Mouse (Mus musculus): ENCODE results near the gene Zfp580. TPM values are rescaled to one million over a fixed set of nuclear protein-coding genes. Genes with fewer than 3 reads are reported as not detected.
A peak's percentile ranks its signal among the peaks of the same experiment; 100 is the strongest.
"Not testable (repeated sequence)": the region's sequence is repeated elsewhere in the genome, so short reads cannot be mapped to it uniquely, and the experiment has no call there.

Zfp580 gene
- polyA plus RNA-seq, 1 experiment from 2014 or later, result 32.9 TPM

- H3K27ac ChIP-seq (replicated peaks; ENCODE audit: low read depth, low read length), result no peak overlapping the region
- H3K9me3 ChIP-seq (ENCODE audit: control insufficient read depth, low read length), result no peaks in the 10 kb centered on the region
- peaks cover 6% of the 10 kb centered on the region; the same call in 1 of the 2 replicates for H3K4me1 ChIP-seq (ENCODE audit: control insufficient read depth, insufficient read depth, low read length)
- H3K4me2 ChIP-seq (ENCODE audit: low read depth, severe bottlenecking), result no peak overlapping the region
- 97% methylated on average over 2 of the region's 2 CpGs for WGBS
- no peaks in the 10 kb centered on the region for H3K27me3 ChIP-seq (ENCODE audit: control insufficient read depth, insufficient read depth, low read length)
- peaks cover 6% of the 10 kb centered on the region; the same call in 1 of the 2 replicates for H3K36me3 ChIP-seq (ENCODE audit: control insufficient read depth, insufficient read depth, low read length)
- no peak for DNase-seq (ENCODE audit: low spot score)
- H3K4me3 ChIP-seq (ENCODE audit: low read depth, low read length), result no peak overlapping the region
- H3K9ac ChIP-seq (ENCODE audit: low read length), result no peak overlapping the region
- ATAC-seq (ENCODE audit: insufficient number of reproducible peaks, low FRiP score, low TSS enrichment, low read depth), result no peak
Measured at GRCm38 (mm10) chr7:5016920-5017319, 34.4 kb upstream of the Zfp580 start.

GRCm38 (mm10) chr7:5017352-5017751 is 34.0 kb upstream of the Zfp580 start:
- Histone ChIP-seq H3K4me2 (ENCODE audit: low read depth, severe bottlenecking) (no peak overlapping the region), H3K9me3 (ENCODE audit: control insufficient read depth, low read length) (no peaks in the 10 kb centered on the region), H3K9ac (ENCODE audit: low read length) (no peak overlapping the region), H3K27me3 (ENCODE audit: control insufficient read depth, insufficient read depth, low read length) (no peaks in the 10 kb centered on the region), H3K27ac (replicated peaks; ENCODE audit: low read depth, low read length) (no peak overlapping the region), H3K4me3 (ENCODE audit: low read depth, low read length) (no peak overlapping the region), H3K4me1 (ENCODE audit: control insufficient read depth, insufficient read depth, low read length) (peaks cover 6% of the 10 kb centered on the region; the same call in 1 of the 2 replicates), H3K36me3 (ENCODE audit: control insufficient read depth, insufficient read depth, low read length) (peaks cover 3% of the 10 kb centered on the region; the same call in 1 of the 2 replicates)
- no peak for ATAC-seq (ENCODE audit: insufficient number of reproducible peaks, low FRiP score, low TSS enrichment, low read depth)
- no peak for DNase-seq (ENCODE audit: low spot score)
- 88% methylated on average over 16 of the region's 16 CpGs for WGBS

- no peaks in the 10 kb centered on the region for H3K9me3 ChIP-seq (ENCODE audit: control insufficient read depth, low read length)
- ATAC-seq (ENCODE audit: insufficient number of reproducible peaks, low FRiP score, low TSS enrichment, low read depth) (no peak), DNase-seq (ENCODE audit: low spot score) (no peak)
- no peak overlapping the region for H3K4me2 ChIP-seq (ENCODE audit: low read depth, severe bottlenecking)
- H3K27ac ChIP-seq (replicated peaks; ENCODE audit: low read depth, low read length), result no peak overlapping the region
- H3K27me3 ChIP-seq (ENCODE audit: control insufficient read depth, insufficient read depth, low read length), result no peaks in the 10 kb centered on the region
- H3K4me1 ChIP-seq (ENCODE audit: control insufficient read depth, insufficient read depth, low read length), result peaks cover 6% of the 10 kb centered on the region; the same call in 1 of the 2 replicates
- H3K36me3 ChIP-seq (ENCODE audit: control insufficient read depth, insufficient read depth, low read length), result no peaks in the 10 kb centered on the region; the same call in 1 of the 2 replicates
- H3K9ac ChIP-seq (ENCODE audit: low read length), result no peak overlapping the region
- no peak overlapping the region for H3K4me3 ChIP-seq (ENCODE audit: low read depth, low read length)
- WGBS, result 98% methylated on average over 21 of the region's 21 CpGs
Measured at GRCm38 (mm10) chr7:5017931-5018330, 33.4 kb upstream of the Zfp580 start.

- peak overlapping the region; percentile 92 for H3K27ac ChIP-seq (replicated peaks; ENCODE audit: low read depth, low read length)
- peak overlapping the region; percentile 84 for H3K4me3 ChIP-seq (ENCODE audit: low read depth, low read length)
- H3K4me2 ChIP-seq (ENCODE audit: low read depth, severe bottlenecking), result peak overlapping the region; percentile 82
- not testable (repeated sequence) for H3K4me1 ChIP-seq (ENCODE audit: control insufficient read depth, insufficient read depth, low read length); H3K9me3 ChIP-seq (ENCODE audit: control insufficient read depth, low read length); ATAC-seq (ENCODE audit: insufficient number of reproducible peaks, low FRiP score, low TSS enrichment, low read depth); DNase-seq (ENCODE audit: low spot score); H3K27me3 ChIP-seq (ENCODE audit: control insufficient read depth, insufficient read depth, low read length); H3K36me3 ChIP-seq (ENCODE audit: control insufficient read depth, insufficient read depth, low read length)
- peak overlapping the region; percentile 5; the same call in 1 of the 2 replicates for H3K9ac ChIP-seq (ENCODE audit: low read length)
- WGBS, result 35% methylated on average over 8 of the region's 8 CpGs
Measured at GRCm38 (mm10) chr7:5019576-5019975, 31.8 kb upstream of the Zfp580 start.

GRCm38 (mm10) chr7:5020000-5020681 is 31.2 kb upstream of the Zfp580 start, which contains the start of the genes Zfp865 and Ccdc106:
Zfp865 (plus strand) TSS chr7:5020376.
Ccdc106 (plus strand) TSS chr7:5020553.
- H3K4me3 ChIP-seq (ENCODE audit: low read depth, low read length), result peak within 1 kb of the TSS; percentile 84
- WGBS, result under 1% methylated on average over 46 of the region's 49 CpGs
- peaks cover 3% of the 10 kb centered on the region; the same call in 1 of the 2 replicates for H3K36me3 ChIP-seq (ENCODE audit: control insufficient read depth, insufficient read depth, low read length)
- no peaks in the 10 kb centered on the region for H3K9me3 ChIP-seq (ENCODE audit: control insufficient read depth, low read length)
- H3K9ac ChIP-seq (ENCODE audit: low read length), result peak within 1 kb of the TSS; percentile 93
- DNase-seq (ENCODE audit: low spot score) (peak; percentile 99), ATAC-seq (ENCODE audit: insufficient number of reproducible peaks, low FRiP score, low TSS enrichment, low read depth) (peak; percentile 85)
- H3K27ac ChIP-seq (replicated peaks; ENCODE audit: low read depth, low read length), result peak within 1 kb of the TSS; percentile 92
- no peaks in the 10 kb centered on the region for H3K27me3 ChIP-seq (ENCODE audit: control insufficient read depth, insufficient read depth, low read length)
- peak within 1 kb of the TSS; percentile 82 for H3K4me2 ChIP-seq (ENCODE audit: low read depth, severe bottlenecking)
- H3K4me1 ChIP-seq (ENCODE audit: control insufficient read depth, insufficient read depth, low read length), result peaks cover 3% of the 10 kb centered on the region; the same call in 1 of the 2 replicates

- 0% methylated on average over 9 of the region's 15 CpGs for WGBS
- H3K4me2 ChIP-seq (ENCODE audit: low read depth, severe bottlenecking), result peak overlapping the region; percentile 82
- no peaks in the 10 kb centered on the region for H3K27me3 ChIP-seq (ENCODE audit: control insufficient read depth, insufficient read depth, low read length)
- H3K4me1 ChIP-seq (ENCODE audit: control insufficient read depth, insufficient read depth, low read length), result peaks cover 3% of the 10 kb centered on the region; the same call in 1 of the 2 replicates
- peak overlapping the region; percentile 84 for H3K4me3 ChIP-seq (ENCODE audit: low read depth, low read length)
- ATAC-seq (ENCODE audit: insufficient number of reproducible peaks, low FRiP score, low TSS enrichment, low read depth) (peak; percentile 17), DNase-seq (ENCODE audit: low spot score) (no peak)
- no peaks in the 10 kb centered on the region for H3K9me3 ChIP-seq (ENCODE audit: control insufficient read depth, low read length)
- peak overlapping the region; percentile 93 for H3K9ac ChIP-seq (ENCODE audit: low read length)
- peak overlapping the region; percentile 92 for H3K27ac ChIP-seq (replicated peaks; ENCODE audit: low read depth, low read length)
- H3K36me3 ChIP-seq (ENCODE audit: control insufficient read depth, insufficient read depth, low read length), result peaks cover 5% of the 10 kb centered on the region; the same call in 1 of the 2 replicates
Measured at GRCm38 (mm10) chr7:5020685-5021084, 30.7 kb upstream of the Zfp580 start.

- Histone ChIP-seq H3K36me3 (ENCODE audit: control insufficient read depth, insufficient read depth, low read length) (peaks cover 5% of the 10 kb centered on the region; the same call in 1 of the 2 replicates), H3K4me3 (ENCODE audit: low read depth, low read length) (peak overlapping the region; percentile 84), H3K4me2 (ENCODE audit: low read depth, severe bottlenecking) (peak overlapping the region; percentile 82), H3K27ac (replicated peaks; ENCODE audit: low read depth, low read length) (peak overlapping the region; percentile 92; the same call in 1 of the 2 replicates), H3K4me1 (ENCODE audit: control insufficient read depth, insufficient read depth, low read length) (peaks cover 3% of the 10 kb centered on the region; the same call in 1 of the 2 replicates), H3K9me3 (ENCODE audit: control insufficient read depth, low read length) (no peaks in the 10 kb centered on the region), H3K9ac (ENCODE audit: low read length) (peak overlapping the region; percentile 93), H3K27me3 (ENCODE audit: control insufficient read depth, insufficient read depth, low read length) (no peaks in the 10 kb centered on the region)
- WGBS, result 55% methylated on average over 5 of the region's 5 CpGs
- no peak for DNase-seq (ENCODE audit: low spot score)
- no peak for ATAC-seq (ENCODE audit: insufficient number of reproducible peaks, low FRiP score, low TSS enrichment, low read depth)
Measured at GRCm38 (mm10) chr7:5021197-5021596, 30.1 kb upstream of the Zfp580 start.

GRCm38 (mm10) chr7:5029543-5029942 is 21.8 kb upstream of the Zfp580 start:
- Histone ChIP-seq H3K36me3 (ENCODE audit: control insufficient read depth, insufficient read depth, low read length) (peaks cover 68% of the 10 kb centered on the region), H3K27me3 (ENCODE audit: control insufficient read depth, insufficient read depth, low read length) (no peaks in the 10 kb centered on the region), H3K4me3 (ENCODE audit: low read depth, low read length) (peak overlapping the region; percentile 8; the same call in 1 of the 2 replicates), H3K27ac (replicated peaks; ENCODE audit: low read depth, low read length) (no peak overlapping the region), H3K4me2 (ENCODE audit: low read depth, severe bottlenecking) (no peak overlapping the region), H3K4me1 (ENCODE audit: control insufficient read depth, insufficient read depth, low read length) (no peaks in the 10 kb centered on the region), H3K9ac (ENCODE audit: low read length) (no peak overlapping the region), H3K9me3 (ENCODE audit: control insufficient read depth, low read length) (peaks cover 40% of the 10 kb centered on the region)
- no peak for ATAC-seq (ENCODE audit: insufficient number of reproducible peaks, low FRiP score, low TSS enrichment, low read depth)
- DNase-seq (ENCODE audit: low spot score), result no peak
- WGBS, result 93% methylated on average over 22 of the region's 22 CpGs
